Mouse (Mus musculus) gastrocnemius, postnatal 25 days (tissue): ENCODE data around the gene Rbks. TPM values are rescaled to one million over a fixed set of nuclear protein-coding genes. Genes with fewer than 3 reads are reported as not detected.

Experiments
- DNase-seq: peaks from one replicate; pipeline ENCODE4 v3.0.0; 2022
- long read RNA-seq, 2 experiments: library from polyadenylated mRNA; stranded (forward); transcript quantifications; one replicate each; pipeline ENCODE4 v2.0.0; 2021
- total RNA-seq, 2 experiments: library from RNA; stranded (reverse); gene quantifications; 1 replicate in 1 of 2; 2 replicates in 1 of 2; pipeline ENCODE4 v1.2.3; 2021

The Rbks gene
- total RNA-seq: 1 to 10 TPM; 2.3 to 2.8 TPM
- long read RNA-seq, experiment 1, partial matches to known transcripts: 0 of 4 reads
- long read RNA-seq, experiment 1, other reads (novel, unspliced or antisense): 1 of 4 reads
- long read RNA-seq, experiment 2, partial matches to known transcripts: 0 of 2 reads
- long read RNA-seq, experiment 2, other reads (novel, unspliced or antisense): 0 of 2 reads

- no peak for DNase-seq
Measured at GRCm38 (mm10) chr5:31696971-31697643, at the start of gene Rbks. TSS of gene Rbks (minus strand) at chr5:31697627.

GRCm38 (mm10) chr5:31742521-31743031, 45.1 kb upstream of the Rbks start:
- DNase-seq: no peak

GRCm38 (mm10) chr5:31741931-31742330, 44.5 kb upstream of the Rbks start:
- no peak for DNase-seq

GRCm38 (mm10) chr5:31732644-31733338, 35.4 kb upstream of the Rbks start:
- DNase-seq: no peak

- no peak for DNase-seq
Measured at GRCm38 (mm10) chr5:31727456-31727855, 30.0 kb upstream of the Rbks start.

- no peak for DNase-seq
Measured at GRCm38 (mm10) chr5:31725885-31726284, 28.5 kb upstream of the Rbks start.

GRCm38 (mm10) chr5:31724519-31724918, 27.1 kb upstream of the Rbks start:
- DNase-seq: no peak

- DNase-seq: no peak
Measured at GRCm38 (mm10) chr5:31715486-31716150, 18.2 kb upstream of the Rbks start.

- DNase-seq: no peak
Measured at GRCm38 (mm10) chr5:31713841-31714264, 16.4 kb upstream of the Rbks start.

- no peak for DNase-seq
Measured at GRCm38 (mm10) chr5:31713280-31713711, 15.9 kb upstream of the Rbks start.

- no peak for DNase-seq
Measured at GRCm38 (mm10) chr5:31709389-31709788, 12.0 kb upstream of the Rbks start.

GRCm38 (mm10) chr5:31706826-31707225, 9.4 kb upstream of the Rbks start:
- DNase-seq: no peak

GRCm38 (mm10) chr5:31704971-31705370, 7.5 kb upstream of the Rbks start:
- DNase-seq: no peak

- DNase-seq: no peak
Measured at GRCm38 (mm10) chr5:31699397-31699796, 2.0 kb upstream of the Rbks start.

GRCm38 (mm10) chr5:31698931-31699330, 1.5 kb upstream of the Rbks start:
- no peak for DNase-seq

- peak; percentile 77 for DNase-seq
Measured at GRCm38 (mm10) chr5:31698297-31698726, 885 bp upstream of the Rbks start.

GRCm38 (mm10) chr5:31697644-31698296, 343 bp upstream of the Rbks start, which contains the start of gene Babam2:
TSS of gene Babam2 (plus strand) at chr5:31697684.
- DNase-seq: peak; percentile 94

- no peak for DNase-seq
Measured at GRCm38 (mm10) chr5:31693191-31693590, 4.2 kb downstream of the Rbks start.

GRCm38 (mm10) chr5:31687972-31688371, 9.5 kb downstream of the Rbks start:
- DNase-seq: no peak

- no peak for DNase-seq
Measured at GRCm38 (mm10) chr5:31686040-31686439, 11.4 kb downstream of the Rbks start.

GRCm38 (mm10) chr5:31682305-31682704, 15.1 kb downstream of the Rbks start:
- DNase-seq: no peak

GRCm38 (mm10) chr5:31680183-31680582, 17.2 kb downstream of the Rbks start:
- no peak for DNase-seq
